Mouse (Mus musculus): ENCODE results near the gene Trpm3. TPM values are rescaled to one million over a fixed set of nuclear protein-coding genes. Genes with fewer than 3 reads are reported as not detected.

The Trpm3 gene
- total RNA-seq, 2 experiments from 2014 or later: 3.5 to 5.3 TPM

DNA sequence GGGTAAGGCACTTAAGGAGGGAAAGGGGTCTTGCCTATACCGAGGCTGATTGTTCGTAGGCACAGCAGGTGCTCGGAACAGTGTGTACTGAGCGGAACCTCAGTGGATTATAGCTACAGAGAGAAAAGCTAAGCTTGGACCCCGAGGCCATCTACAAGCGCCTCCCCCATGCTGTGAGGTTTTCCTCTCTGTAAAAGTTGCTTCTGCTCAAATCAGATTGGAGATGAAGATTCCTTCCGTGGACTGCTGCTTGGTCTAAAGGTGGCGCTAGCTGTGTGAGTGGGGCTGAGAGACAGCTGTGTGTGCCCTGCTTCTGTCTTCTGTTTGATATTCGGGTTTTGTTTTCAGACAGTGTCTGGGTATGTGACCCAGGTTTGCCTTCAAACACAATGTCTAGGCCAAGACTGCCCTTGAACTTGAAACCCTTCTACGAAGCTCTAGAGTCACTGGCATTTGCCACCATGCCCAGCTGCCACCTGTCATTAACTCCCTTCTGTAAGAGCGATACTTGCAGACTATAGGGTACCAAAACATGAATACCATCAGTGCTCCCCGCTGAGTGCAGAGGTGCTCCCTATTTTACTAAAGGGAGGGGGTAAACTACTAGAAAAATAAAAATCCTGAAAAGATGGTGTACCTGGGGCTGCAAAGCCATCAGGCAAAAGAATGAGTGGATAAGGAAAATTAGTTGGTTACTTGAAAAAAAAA, 823.3 kb downstream of the Trpm3 start:
- no peak for DNase-seq (ENCODE audit: low spot score in 2 of 2)

DNA sequence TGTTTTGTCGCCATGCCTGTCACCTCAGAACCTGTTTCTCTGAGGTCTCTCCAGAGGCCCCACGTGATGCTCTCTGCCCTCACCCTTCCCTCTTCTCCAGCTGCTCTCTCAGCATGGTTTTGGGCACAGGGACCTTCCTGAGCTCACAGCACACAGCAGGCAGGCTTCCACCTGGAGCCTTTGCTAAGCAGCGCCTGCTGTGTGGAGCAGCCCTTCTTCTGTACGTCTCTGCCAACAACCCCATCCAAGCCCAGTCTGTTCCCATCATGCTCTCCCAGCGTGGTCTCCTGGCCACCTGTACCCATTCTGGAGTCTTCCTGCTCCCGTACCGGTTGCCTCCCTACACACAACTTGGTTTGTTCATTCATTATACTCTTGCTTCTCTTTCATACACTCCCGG, 823.9 kb downstream of the Trpm3 start:
- DNase-seq (ENCODE audit: low spot score in 2 of 2): no peak

DNA sequence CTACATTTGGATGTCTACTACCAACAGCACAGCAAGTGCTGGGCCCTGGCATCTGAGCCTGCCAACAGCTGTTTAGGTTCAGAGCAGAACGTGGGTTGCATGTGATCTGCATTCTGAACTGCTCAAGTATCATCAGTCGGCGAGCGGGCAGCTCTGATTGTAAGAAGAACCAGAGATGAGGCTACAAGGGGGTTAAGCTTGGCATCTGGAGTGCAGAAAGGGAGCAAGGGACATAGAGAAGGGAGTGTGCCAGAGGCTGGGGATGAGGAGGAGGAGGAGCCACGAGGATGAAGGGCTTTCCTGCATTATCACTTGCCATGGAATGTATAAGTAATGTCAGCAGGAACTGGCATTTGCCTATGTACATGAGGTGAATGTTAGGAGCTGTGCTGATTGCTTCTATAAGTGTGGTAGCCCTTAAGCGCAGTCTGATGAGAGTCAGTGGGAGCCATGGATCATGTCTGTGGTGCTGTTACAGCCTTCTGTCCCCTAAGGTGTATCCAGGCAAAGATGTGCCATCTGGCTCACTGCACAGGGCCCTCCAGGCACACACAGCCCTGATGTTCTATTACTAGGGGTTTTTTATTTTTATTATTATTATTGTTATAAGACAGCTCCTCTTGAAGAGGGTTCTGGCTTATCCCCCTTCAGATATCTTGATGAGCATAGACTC, 825.0 kb downstream of the Trpm3 start:
- no peak for DNase-seq (ENCODE audit: low spot score in 2 of 2)

DNA sequence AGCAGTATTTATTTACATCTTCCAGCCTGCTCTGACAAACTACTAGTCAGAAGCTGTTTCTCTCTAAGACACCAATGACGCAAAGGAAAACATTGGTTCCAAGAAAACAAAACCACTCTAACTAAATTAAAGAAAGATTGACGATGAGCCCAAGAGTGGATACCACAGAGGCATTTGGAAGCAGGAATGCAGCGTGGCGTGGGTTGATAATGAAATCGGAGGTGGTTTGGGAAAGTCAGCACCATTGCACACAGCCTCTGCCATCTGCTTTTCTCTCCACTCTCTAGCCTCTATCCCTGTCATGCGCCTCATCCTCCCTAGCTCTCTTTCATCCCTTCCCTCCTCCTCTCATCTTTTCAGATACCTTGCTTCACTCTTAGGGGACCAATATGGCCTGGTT, 826.6 kb downstream of the Trpm3 start:
- DNase-seq (ENCODE audit: low spot score in 2 of 2): no peak

DNA sequence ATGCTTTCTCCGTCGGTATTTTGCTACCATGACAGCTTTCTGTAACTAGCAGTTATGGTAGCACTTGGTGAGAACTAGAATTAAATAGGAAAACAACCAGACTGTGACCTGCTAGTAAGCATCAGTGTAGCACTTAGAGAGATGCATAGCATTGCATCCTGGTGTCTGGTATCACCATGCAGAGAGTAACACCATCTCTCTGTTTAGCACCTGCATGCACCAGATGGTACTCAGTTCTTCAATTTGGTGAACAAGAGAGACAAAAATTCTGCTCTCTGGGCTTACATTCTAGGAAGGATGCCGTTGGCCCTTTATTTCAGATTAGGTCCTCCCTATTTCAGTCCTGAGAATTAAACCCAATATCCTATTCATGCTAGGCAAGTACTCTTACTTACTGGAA, 834.4 kb downstream of the Trpm3 start:
- no peak for DNase-seq (ENCODE audit: low spot score in 2 of 2)

DNA sequence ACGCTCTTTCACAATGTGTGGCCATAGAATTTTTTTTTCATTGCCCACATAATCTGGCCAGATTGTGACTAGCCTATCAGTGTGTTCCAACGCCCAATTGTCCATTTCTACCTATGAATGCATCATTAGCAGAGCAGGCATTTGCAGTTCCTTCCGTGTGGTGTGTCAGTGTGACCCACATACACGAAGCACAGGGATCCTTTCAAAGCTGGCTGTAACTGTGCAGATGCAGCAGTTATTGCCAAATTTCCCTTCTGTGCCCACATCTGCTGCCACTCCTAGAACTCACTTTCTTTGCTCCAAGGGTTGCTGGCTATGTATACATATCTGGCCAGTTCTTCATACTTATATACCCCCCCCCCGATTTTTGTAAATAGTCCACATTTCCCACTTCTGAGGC, 834.9 kb downstream of the Trpm3 start:
- DNase-seq (ENCODE audit: low spot score in 2 of 2): no peak

DNA sequence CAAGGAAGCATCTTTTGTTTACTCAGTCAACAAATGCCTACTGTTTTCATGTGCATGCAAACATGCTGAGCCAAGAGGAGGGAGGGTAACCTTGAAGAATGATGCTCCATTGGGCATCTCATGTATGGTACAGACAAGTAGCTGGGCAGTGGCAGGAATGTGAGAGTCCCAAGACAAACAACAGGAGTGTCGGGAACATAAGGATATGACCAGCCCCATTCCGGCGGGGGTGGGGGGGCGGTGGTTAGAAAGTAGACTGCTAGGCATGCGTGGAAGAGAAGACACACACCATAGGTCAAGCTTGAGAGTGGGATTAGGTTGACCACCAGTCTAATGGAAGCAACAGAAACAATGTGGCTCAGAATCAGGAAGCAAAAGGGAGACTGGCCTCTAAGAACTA, 837.0 kb downstream of the Trpm3 start:
- DNase-seq (ENCODE audit: low spot score in 2 of 2): no peak

DNA sequence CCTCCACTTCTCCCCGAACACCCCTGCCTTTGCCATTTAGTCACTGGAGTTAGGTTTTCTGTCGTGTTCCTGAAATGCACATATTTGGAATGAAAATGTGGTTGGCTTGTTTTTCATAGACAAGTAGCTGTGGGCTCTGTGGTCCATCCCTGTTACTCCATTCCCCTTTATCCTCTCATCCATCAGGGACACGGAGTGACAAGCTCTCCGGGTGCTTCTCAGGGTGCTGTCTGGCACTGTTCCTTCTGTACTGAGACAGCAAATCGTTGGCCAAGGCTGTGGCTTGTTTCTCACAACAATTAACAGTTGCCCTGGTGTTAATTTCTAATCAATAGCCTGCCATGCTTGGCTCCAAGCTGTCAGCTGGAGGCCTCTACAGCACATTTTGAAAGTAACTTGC, 838.7 kb downstream of the Trpm3 start:
- DNase-seq (ENCODE audit: low spot score in 2 of 2): no peak

DNA sequence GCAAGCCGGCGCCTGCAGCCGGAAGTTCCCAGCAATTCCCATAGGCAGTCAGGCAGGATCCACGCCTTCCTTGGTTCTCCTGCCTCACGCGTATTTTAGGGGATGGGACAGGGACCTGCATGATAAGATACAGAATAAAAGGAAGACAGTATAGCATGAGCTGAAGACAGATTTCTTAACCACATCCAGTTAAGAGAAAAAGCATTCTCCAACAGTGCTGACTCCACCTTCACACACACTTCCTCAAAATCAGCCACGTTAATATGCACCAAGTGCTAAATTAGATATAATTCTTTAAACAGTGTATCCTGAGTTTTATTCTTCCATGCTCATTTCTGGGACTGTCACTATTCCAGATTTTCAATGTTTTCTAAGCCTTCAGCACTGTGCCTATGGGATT, 839.9 kb downstream of the Trpm3 start:
- DNase-seq (ENCODE audit: low spot score in 2 of 2): no peak

DNA sequence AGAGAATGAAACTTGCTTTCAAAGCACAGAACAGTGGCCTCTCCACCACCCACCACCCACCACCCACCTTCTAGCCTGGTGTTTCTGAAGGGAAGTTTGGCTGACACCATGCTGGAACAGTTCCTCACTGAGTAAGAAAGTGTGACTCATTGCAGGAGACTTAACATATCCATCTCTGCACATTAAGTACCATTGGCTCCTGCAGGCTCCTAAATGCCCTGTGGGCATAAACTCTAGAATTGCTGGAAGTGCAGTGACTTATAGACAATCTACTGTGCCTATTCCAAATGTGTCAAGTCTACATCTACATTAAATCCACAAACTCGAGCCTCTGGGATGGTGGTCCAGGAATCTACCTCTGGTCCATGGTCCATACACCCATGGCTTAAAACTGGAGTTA, 840.3 kb downstream of the Trpm3 start:
- DNase-seq (ENCODE audit: low spot score in 2 of 2): no peak

DNA sequence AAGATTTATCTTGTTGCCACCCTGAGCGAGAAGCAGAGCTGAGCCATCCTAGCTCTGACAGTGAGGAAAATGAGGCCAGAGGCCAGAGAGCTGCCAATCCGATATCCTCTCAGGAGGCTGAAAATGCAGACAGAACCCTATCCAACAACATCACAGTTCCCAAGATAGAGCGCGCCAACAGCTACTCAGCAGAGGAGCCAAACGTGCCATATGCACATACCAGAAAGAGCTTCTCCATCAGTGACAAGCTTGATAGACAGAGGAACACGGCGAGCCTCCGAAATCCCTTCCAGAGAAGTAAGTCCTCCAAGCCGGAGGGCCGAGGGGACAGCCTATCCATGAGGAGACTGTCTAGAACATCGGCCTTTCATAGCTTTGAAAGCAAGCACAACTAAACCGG, 849.1 kb downstream of the Trpm3 start:
- DNase-seq (ENCODE audit: low spot score in 2 of 2): no peak

DNA sequence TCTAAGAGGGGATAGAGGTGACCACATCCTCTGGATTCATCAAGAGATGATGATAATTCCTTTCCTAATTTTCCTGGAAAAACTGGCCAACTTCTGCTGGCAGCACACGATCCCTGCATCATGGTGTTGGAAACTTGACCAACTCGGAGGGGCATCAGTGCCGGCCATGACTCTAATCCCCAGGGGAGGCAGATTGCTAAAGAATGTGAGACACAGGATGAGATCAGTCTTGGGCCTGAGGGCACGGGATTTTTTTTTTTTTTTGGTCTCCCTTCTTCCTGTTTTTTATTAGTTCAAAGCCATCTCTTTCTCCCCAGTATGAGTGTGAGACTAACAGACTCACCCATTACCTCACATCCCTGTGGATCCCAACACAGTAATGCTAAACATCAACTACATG, 855.1 kb downstream of the Trpm3 start:
- no peak for DNase-seq (ENCODE audit: low spot score in 2 of 2)

DNA sequence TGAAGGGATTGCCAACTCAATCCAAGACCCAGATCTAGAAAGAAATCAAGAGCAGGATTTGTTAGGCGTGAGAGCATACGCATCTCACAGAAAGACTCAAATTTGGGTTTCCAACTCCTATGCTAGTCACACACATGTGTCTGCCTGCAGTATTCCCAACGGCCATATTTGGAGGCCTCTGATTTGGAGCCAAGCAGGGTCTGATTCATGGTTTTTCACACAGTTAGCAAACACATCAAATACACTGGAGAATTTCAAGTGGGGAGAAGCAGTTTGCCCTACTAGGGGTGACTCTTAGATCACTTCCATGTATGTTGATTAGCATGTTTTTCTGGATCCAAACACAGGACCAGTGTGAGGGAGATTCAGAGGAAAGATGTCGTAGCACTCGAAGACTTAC, 855.7 kb downstream of the Trpm3 start:
- no peak for DNase-seq (ENCODE audit: low spot score in 2 of 2)

DNA sequence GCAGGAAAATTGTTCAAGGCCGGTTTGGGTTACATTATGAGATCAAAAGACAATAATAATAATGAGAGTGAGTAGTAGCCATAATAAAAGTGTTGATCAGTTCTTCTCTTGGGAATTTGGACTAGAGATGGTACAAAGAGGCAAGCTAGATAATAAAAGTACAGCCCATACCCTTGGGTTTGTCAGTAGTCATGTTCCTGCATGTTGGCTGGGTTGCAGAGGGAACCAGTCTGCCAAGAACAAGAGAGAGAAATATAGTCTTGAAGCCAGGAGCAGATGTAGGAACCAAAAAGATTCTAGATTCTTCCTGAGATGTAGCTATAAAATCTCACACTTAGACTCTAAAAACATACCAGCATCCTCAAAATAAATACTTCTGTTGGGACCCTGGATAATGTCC, 861.4 kb downstream of the Trpm3 start:
- DNase-seq (ENCODE audit: low spot score in 2 of 2): no peak

DNA sequence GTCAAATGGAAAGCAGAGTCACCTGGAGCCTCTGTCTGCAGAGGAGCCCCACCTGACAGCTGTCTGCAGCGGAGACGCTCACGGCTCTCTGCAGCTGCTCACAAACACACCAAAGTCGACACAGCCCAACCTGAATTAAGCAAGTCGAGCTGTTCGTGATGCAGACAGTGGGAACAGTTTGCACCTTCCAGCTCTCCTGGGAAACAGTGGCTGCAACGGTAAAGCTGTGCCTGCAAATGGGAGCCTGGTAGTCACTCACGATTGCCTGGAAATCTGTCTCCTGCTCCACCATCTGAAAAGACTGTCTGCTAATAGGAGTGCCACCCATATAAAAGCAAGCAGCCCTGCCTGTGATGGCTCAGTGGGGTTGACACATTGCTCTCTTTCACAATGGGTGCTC, 865.0 kb downstream of the Trpm3 start:
- DNase-seq (ENCODE audit: low spot score in 2 of 2): no peak

DNA sequence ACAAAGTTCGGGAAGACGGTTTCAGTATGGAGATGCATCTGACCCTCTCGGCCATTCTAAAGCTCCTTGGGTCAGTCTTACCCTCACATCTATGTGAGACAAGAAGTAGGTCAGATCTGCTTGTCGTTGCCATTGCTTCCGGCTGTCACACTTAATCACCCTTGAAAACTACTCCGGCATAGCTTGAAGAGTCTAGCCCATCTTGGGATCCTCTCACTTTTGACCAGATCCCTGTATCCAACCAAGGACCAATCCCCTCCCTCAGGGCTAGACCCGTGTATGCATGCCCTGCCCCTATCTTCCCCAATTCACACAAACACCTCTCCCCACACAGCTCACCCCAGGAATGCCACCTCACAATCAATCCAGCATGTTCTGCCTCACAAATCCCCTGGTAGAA, 867.0 kb downstream of the Trpm3 start:
- DNase-seq (ENCODE audit: low spot score in 2 of 2): no peak

DNA sequence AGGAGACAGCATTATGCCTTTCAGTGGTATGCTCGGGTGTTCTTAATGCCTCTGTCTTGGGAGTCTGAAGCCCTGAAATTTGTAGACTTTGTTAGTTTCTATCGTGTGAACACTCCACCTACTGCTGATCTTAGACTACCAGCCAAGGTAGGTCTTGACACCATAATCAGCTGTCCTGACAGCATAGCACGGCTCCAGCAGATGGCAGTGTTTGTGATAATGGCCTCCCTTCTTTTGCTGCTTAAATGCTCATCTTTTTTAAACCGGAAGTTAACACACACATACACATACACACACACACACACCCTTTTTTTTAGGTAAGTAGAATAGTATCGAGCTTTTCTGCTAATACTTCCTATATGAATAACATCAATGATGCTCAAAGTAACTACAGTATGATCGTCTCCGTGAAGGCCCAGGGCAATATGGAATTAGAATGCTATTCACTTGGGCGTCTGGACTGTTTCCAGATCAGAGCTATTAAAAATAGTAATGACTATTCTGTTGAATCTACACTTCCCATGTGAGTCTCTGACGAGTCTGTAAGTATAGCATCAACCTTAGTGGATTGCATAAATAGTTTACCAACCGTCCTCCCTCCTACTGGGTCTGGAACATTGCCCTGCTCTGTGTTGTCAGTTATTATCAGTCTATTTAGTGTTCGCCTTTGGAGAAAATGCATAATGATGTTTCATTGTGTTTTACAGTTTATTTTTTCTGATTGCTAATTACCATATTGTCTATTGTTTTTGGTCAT, 867.8 kb downstream of the Trpm3 start:
- peak in 1 of 2 experiments; percentile 44 for DNase-seq (ENCODE audit: low spot score in 2 of 2)

DNA sequence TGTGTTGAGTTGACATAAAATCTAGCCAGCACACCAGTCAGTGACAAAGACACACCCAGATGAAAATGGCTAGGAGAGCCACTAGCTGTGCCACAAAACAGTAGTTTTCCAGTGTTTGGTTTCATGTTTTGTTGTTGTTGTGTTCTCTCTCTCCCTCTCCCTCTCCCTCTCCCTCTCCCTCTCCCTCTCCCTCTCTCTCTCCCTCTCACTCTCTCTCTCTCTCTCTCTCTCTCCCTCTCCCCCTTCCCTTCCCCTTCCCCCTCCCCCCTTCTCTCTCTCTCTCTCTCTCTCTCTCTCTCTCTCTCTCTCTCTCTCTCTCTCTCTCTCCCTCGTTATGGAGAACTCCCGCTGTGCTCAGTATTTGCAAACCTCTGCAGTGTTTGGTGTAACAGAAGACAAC, 874.8 kb downstream of the Trpm3 start:
- DNase-seq (ENCODE audit: low spot score in 2 of 2): no peak

DNA sequence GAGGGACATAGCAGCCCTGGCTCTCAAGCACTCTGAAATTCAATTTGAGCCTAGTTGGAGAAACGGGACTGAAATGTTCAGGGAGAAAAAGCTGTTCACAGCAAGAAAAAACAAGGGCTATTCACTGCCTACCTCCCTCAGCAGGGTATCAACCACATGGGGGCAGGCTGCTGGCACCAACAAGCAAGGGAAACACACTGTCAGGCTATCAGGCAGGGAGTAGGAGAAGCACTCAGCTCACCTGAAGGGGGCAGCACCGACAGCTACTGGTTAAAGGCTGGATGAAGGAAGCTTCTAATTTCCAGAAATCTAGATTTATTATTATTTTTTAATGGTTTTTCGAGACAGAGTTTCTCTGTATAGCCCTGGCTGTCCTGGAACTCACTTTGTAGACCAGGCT, 876.7 kb downstream of the Trpm3 start:
- DNase-seq (ENCODE audit: low spot score in 2 of 2): peak in 1 of 2 experiments; percentile 20

DNA sequence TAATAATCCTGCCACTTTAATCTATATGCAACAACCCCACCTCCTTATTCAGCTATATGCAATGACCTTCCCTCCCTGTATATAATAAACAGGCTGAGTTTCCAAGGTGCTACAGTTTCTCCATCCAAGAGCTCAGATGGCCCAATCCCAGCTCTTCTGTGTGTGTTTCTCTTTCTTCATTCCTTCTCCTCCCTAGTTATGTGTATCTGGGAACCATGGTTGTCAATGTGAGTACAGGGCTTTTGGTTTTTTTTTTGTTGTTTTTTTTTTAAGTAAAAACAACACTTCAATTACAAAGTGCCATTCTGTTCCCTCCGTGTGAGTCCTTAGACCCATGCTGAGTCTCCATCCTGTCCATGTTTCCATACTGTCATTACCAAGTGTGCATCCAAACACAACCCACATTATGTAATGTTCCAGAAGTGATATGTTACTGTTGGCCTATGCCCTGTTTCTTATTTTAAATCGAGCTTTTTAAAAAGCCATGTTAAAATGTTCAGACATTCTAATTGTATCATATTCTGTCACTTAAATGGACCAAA, 879.4 kb downstream of the Trpm3 start:
- DNase-seq (ENCODE audit: low spot score in 2 of 2): no peak

DNA sequence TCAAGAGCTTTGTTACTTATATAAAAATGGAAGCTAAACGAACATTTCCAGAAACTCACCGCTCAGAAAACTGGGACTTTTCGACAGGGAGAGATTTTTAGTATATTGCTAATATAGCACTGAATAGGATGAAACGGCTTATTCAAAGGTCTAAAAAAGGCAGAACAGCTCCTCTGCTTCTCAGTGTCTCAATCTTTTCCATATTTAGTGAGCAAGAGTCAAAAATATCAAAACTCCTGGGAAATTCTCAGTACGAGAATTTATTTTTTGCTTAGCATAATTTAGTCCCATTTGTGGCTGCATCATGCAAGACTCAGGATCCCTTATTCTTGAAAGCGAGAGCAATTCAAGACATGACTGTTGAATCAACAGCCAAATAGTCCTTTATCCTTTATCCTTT, 884.1 kb downstream of the Trpm3 start:
- no peak for DNase-seq (ENCODE audit: low spot score in 2 of 2)

DNA sequence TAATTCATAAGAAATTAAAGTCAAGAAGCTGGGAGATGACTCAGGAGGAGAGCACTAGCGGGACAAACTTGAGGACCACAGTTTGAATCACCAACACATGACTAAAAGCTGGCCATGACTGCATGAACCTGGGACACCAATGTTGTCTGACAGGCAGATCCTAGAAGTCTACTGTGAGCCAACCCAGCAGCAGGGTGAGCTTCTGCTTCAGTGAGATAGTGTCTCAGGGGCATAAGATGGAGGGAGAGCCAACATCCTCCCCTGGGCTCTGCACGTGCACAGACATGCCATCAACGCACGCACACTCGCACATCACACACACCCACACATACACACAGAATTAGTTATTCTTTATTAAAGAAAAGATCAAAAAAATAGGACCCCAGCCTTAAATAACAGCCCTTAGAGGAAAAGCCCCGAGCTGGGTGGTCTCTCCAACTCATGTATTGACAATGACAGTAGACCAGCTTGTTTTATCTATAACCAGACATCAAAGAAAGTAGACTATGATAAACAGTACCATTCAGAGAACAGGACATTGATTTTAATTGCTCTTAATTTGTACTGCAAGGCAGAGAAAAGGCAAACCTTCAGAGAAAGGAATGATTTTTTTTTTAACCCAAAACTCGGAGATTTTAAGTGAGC, 884.6 kb downstream of the Trpm3 start:
- no peak for DNase-seq (ENCODE audit: low spot score in 2 of 2)

Data from gastrocnemius, postnatal 4 days (tissue).